Mouse (Mus musculus): ENCODE results near the gene Actr3b.

DNA sequence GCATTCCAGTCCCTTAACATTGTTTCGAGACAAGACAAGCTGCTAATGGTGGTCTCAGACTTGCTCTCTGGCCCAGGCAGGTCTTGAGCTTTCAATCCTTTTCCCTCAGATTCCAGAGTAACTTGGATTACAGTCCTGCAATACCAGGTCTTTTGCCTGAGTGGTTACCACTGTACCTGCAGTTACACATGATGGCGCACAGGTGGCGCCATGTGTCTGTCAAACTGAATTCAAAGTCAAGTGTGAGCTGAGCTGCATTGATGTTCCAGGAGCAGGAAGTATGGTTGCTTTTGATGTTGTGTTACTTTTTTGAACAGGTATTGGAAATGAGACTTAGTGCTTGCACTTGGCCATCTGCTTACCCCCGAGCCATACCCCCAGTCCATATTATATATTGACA, 79.6 kb downstream of the Actr3b start:
- TF ChIP-seq CTCF (IDR thresholded peaks at IDR 0.05; ENCODE audit: low read depth) (peak; percentile 95), EP300 (optimal IDR thresholded peaks at IDR 0.05) (no peak)
